Mouse (Mus musculus) retina, embryonic 14.5 days (tissue): ENCODE measurements around the gene Tcp11l2.
A peak's percentile ranks its signal among the peaks of the same experiment; 100 is the strongest.

Experiments used
- DNase-seq: peaks from one replicate; pipeline ENCODE4 v3.0.0-alpha.2; 2015; ENCODE audit warnings: low spot score

Tcp11l2 gene

DNA sequence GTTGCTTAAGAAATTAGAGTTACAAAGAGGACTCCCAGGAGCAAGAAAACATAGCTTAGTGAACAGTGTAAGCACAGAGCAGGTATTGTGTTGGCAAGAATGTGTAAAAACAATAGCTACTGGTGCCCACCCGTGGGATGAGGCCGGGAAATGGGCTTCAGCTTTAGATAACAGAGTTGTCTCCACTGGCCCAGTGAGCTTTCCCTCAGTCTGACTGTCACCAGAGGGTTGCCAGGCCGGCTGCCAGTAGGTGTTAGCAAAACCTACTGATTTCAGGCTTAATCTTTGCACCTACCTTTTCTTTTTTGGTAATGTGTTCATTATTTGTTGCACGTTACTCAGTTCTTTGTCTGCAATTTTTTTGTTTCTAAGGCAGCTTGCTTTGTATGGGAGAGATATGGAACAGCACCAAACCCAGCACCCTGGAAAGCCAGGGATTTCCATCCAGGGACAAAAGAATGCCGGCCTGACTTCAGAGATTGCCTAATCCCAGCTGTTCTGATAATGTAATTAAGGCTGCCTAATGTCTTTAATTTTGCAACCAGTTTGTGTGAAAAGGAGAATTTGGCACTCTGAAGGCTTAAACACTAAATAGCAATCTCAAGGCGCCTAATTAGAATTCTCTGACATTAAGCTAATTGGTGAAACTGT lies 81.1 kb downstream of the Tcp11l2 start:
- DNase-seq = no peak

- DNase-seq = peak; percentile 18
These were observed 81.8 kb downstream of the Tcp11l2 start for GRCm38 (mm10) chr10:84658088-84658848.

GRCm38 (mm10) chr10:84659281-84659680 lies 82.9 kb downstream of the Tcp11l2 start:
- DNase-seq = no peak

DNA sequence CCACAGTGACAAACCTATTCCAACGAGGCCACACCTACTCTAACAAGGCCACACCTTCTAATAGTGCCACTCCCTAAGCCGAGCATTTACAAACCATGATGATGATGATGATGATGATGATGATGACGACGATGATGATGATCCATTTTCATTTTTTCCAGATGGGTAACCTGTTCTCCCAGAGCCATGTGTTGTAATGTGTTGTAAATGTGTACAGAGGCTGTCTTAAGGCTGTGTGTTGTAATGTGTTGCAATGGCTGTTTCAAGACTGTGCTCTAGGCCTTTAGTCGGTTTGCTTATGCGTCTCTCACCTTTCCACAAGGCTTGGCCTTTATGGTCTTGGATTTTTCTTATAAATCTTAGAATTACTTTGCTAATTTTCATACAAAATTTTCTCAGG lies 85.7 kb downstream of the Tcp11l2 start:
- no peak for DNase-seq
